Mouse (Mus musculus) E14TG2a.4 (cell line): ENCODE results near the gene Galk2.

ENCODE experiments used
- CTCF ChIP-seq: conservative IDR thresholded peaks from 2 replicates; pipeline ENCODE4 v1.5.1; 2014; ENCODE audit warnings: low read length
- POU5F1 ChIP-seq: IDR thresholded peaks from 2 replicates; pipeline ENCODE4 v1.6.1; 2014; ENCODE audit warnings: low read length, borderline replicate concordance

DNA sequence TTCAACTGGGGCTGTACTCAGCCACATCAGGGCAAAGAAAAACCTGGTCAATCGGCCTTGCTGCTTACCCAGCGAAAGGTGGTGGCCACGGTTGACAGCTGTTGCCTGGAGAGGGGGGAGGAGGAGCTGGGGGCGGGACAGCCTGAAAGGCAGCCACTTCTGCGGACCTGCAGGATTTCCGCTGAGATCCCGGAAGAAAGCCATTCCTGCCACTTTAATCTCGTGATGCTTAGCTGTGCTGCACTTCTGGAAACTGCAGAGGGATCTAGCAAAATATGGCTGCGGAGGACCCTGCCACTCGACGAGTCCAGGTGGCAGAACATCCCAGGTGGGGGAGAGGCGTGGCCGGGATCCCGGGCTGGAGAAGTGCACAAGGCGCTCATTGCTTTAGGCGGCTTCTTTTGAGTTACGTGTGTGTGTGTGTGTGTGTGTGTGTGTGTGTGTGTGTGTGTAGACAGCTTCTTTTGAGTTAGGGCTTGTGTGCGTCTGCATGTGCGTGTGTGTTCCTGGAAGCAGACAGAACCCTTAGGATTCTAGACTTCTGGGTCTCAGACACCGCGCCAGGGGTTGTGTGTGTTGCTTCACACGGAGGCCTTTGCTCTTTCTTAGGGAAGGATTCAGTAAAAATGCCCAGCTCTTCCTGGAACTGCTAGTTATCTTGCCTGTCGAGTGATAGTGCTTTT is 7.3 kb downstream of the Galk2 start:
- TF ChIP-seq POU5F1 (no peak), CTCF (no peak)
